Comparison of ENCODE assay signal across 22 mouse cellular contexts in genomic region chr3:116150056-116150632, GRCm38 (mm10). TPM values are rescaled to one million over a fixed set of nuclear protein-coding genes. Genes with fewer than 3 reads are reported as not detected.
DNase-seq lines count a peak whose midpoint lies in the region; ATAC-seq lines count a peak whose summit lies in the region.
"Had no signal": no experiment of that assay in that cellular context is flagged by ENCODE, and none has a peak within 500 bp of the region (broad histone marks: within the 10 kb centered on the region; RNA-seq: fewer than 3 reads in every experiment).

No protein-coding gene starts in this region.

- H3K9me3 ChIP-seq in hindbrain, embryonic 12.5 days (replicated peaks) = no peaks in the 10 kb centered on the region
- H3K9me3 ChIP-seq in hindbrain, embryonic 10.5 days = no peaks in the 10 kb centered on the region
- no peaks in the 10 kb centered on the region for H3K9me3 ChIP-seq in kidney, embryonic 16.5 days (ENCODE audit: low read length)
- H3K9me3 ChIP-seq in lung, embryonic 16.5 days (ENCODE audit: control insufficient read depth, low read length) = no peaks in the 10 kb centered on the region
- H3K9me3 ChIP-seq in intestine, embryonic 16.5 days (ENCODE audit: control insufficient read depth, low read length) = no peaks in the 10 kb centered on the region
- H3K9me3 ChIP-seq: embryonic facial prominence, embryonic 15.5 days; G1E; heart, embryonic 10.5 days; limb, embryonic 13.5 days; liver, embryonic 12.5 days; midbrain, embryonic 10.5 days had no signal

- DNase-seq in hindbrain, embryonic 10.5 days (ENCODE audit: low spot score) = no peak
- no peak for DNase-seq in kidney, adult 18-20 months
- no peak for DNase-seq in lung, postnatal 10 days
- DNase-seq in heart, adult 11 months = no peak
- DNase-seq: adrenal gland, postnatal 36 days; cerebellum, adult 9-10 months; gastrocnemius, adult 2 months; lung, adult 18-20 months had no signal

- no peak overlapping the region for H3K4me2 ChIP-seq in hindbrain, embryonic 12.5 days (replicated peaks)
- 0 out of 2 replicates have a peak overlapping the region, but pooled peaks have one; percentile 16 for H3K4me2 ChIP-seq in kidney, embryonic 16.5 days (replicated peaks; ENCODE audit: low read depth, low read length)
- H3K4me2 ChIP-seq in lung, embryonic 16.5 days (ENCODE audit: low read depth, low read length) = no peak overlapping the region
- H3K4me2 ChIP-seq in intestine, embryonic 16.5 days (ENCODE audit: low read depth, low read length) = no peak overlapping the region
- H3K4me2 ChIP-seq: embryonic facial prominence, embryonic 15.5 days; limb, embryonic 13.5 days; liver, embryonic 12.5 days had no signal

- H3K27ac ChIP-seq in hindbrain, embryonic 12.5 days = no peak overlapping the region
- no peak overlapping the region for H3K27ac ChIP-seq in hindbrain, embryonic 10.5 days
- no peak overlapping the region for H3K27ac ChIP-seq in kidney, embryonic 16.5 days (ENCODE audit: low read length)
- no peak overlapping the region for H3K27ac ChIP-seq in lung, embryonic 16.5 days (ENCODE audit: low read length)
- no peak overlapping the region for H3K27ac ChIP-seq in intestine, embryonic 16.5 days (ENCODE audit: low read length)
- H3K27ac ChIP-seq: embryonic facial prominence, embryonic 15.5 days; gastrocnemius, adult 2 months; heart, embryonic 10.5 days; layer of hippocampus, adult 2 months; limb, embryonic 13.5 days; liver, embryonic 12.5 days; midbrain, embryonic 10.5 days had no signal

- peak; percentile 40; the same call in 1 of the 2 replicates for ATAC-seq in hindbrain, embryonic 12.5 days (ENCODE audit: low FRiP score)
- peak; percentile 86 for ATAC-seq in kidney, embryonic 16.5 days (ENCODE audit: low FRiP score, low TSS enrichment)
- ATAC-seq in lung, embryonic 16.5 days (ENCODE audit: low read depth) = peak; percentile 57; the same call in 1 of the 2 replicates
- ATAC-seq in intestine, embryonic 16.5 days = 0 out of 2 replicates have a peak, but pooled peaks have one; percentile 40
- ATAC-seq: CD4-positive, CD25-positive, alpha-beta regulatory T cell, adult 4 months; forebrain, embryonic 14.5 days; liver, embryonic 12.5 days; Patski had no signal

- no peak overlapping the region for H3K9ac ChIP-seq in hindbrain, embryonic 12.5 days
- no peak overlapping the region for H3K9ac ChIP-seq in kidney, embryonic 16.5 days (replicated peaks; ENCODE audit: low read length)
- no peak overlapping the region for H3K9ac ChIP-seq in lung, embryonic 16.5 days (ENCODE audit: low read length)
- H3K9ac ChIP-seq in intestine, embryonic 16.5 days (ENCODE audit: low read depth, low read length) = no peak overlapping the region
- H3K9ac ChIP-seq: embryonic facial prominence, embryonic 15.5 days; limb, embryonic 13.5 days; liver, embryonic 12.5 days had no signal

- H3K36me3 ChIP-seq in hindbrain, embryonic 12.5 days = no peaks in the 10 kb centered on the region
- H3K36me3 ChIP-seq in hindbrain, embryonic 10.5 days = no peaks in the 10 kb centered on the region
- H3K36me3 ChIP-seq in kidney, embryonic 16.5 days (ENCODE audit: insufficient read depth, low read length) = no peaks in the 10 kb centered on the region
- no peaks in the 10 kb centered on the region for H3K36me3 ChIP-seq in lung, embryonic 16.5 days (ENCODE audit: control insufficient read depth, insufficient read depth, low read length)
- no peaks in the 10 kb centered on the region for H3K36me3 ChIP-seq in intestine, embryonic 16.5 days (ENCODE audit: control insufficient read depth, insufficient read depth, low read length)
- H3K36me3 ChIP-seq: embryonic facial prominence, embryonic 15.5 days; G1E; heart, embryonic 10.5 days; limb, embryonic 13.5 days; liver, embryonic 12.5 days; midbrain, embryonic 10.5 days had no signal

- 81% methylated on average over 13 of the region's 13 CpGs for WGBS in hindbrain, embryonic 12.5 days
- WGBS in hindbrain, embryonic 10.5 days = 84% methylated on average over 13 of the region's 13 CpGs
- WGBS in kidney, embryonic 16.5 days = 55% methylated on average over 13 of the region's 13 CpGs
- 56% methylated on average over 13 of the region's 13 CpGs for WGBS in lung, embryonic 16.5 days
- WGBS in intestine, embryonic 16.5 days = 64% methylated on average over 13 of the region's 13 CpGs

- H3K4me3 ChIP-seq in hindbrain, embryonic 12.5 days = no peak overlapping the region
- no peak overlapping the region for H3K4me3 ChIP-seq in hindbrain, embryonic 10.5 days
- no peak overlapping the region for H3K4me3 ChIP-seq in kidney, embryonic 16.5 days (ENCODE audit: low read length)
- no peak overlapping the region for H3K4me3 ChIP-seq in lung, embryonic 16.5 days (ENCODE audit: low read length)
- H3K4me3 ChIP-seq in intestine, embryonic 16.5 days (ENCODE audit: low read length) = no peak overlapping the region
- H3K4me3 ChIP-seq: embryonic facial prominence, embryonic 15.5 days; gastrocnemius, adult 2 months; heart, embryonic 10.5 days; layer of hippocampus, adult 2 months; limb, embryonic 13.5 days; liver, embryonic 12.5 days; midbrain, embryonic 10.5 days had no signal

- no peaks in the 10 kb centered on the region for H3K27me3 ChIP-seq in hindbrain, embryonic 12.5 days
- no peaks in the 10 kb centered on the region for H3K27me3 ChIP-seq in hindbrain, embryonic 10.5 days (ENCODE audit: insufficient read depth, poor library complexity, severe bottlenecking)
- no peaks in the 10 kb centered on the region for H3K27me3 ChIP-seq in kidney, embryonic 16.5 days (ENCODE audit: insufficient read depth, low read length)
- H3K27me3 ChIP-seq in lung, embryonic 16.5 days (ENCODE audit: control insufficient read depth, insufficient read depth, low read depth, low read length) = no peaks in the 10 kb centered on the region
- no peaks in the 10 kb centered on the region for H3K27me3 ChIP-seq in intestine, embryonic 16.5 days (replicated peaks; ENCODE audit: control insufficient read depth, insufficient read depth, low read length)
- H3K27me3 ChIP-seq: embryonic facial prominence, embryonic 15.5 days; limb, embryonic 13.5 days; liver, embryonic 12.5 days; Patski had no signal

- H3K4me1 ChIP-seq in hindbrain, embryonic 12.5 days = no peaks in the 10 kb centered on the region
- H3K4me1 ChIP-seq in hindbrain, embryonic 10.5 days (replicated peaks) = peaks cover 10% of the 10 kb centered on the region
- H3K4me1 ChIP-seq in kidney, embryonic 16.5 days (ENCODE audit: insufficient read depth, low read length) = 0 out of 2 replicates have a peak, but pooled peaks cover 3% of the 10 kb centered on the region
- no peaks in the 10 kb centered on the region; the same call in 1 of the 2 replicates for H3K4me1 ChIP-seq in lung, embryonic 16.5 days (replicated peaks; ENCODE audit: control insufficient read depth, insufficient read depth, low read length)
- H3K4me1 ChIP-seq in intestine, embryonic 16.5 days (ENCODE audit: control insufficient read depth, insufficient read depth, low read length) = no peaks in the 10 kb centered on the region
- H3K4me1 ChIP-seq: embryonic facial prominence, embryonic 15.5 days; limb, embryonic 13.5 days; liver, embryonic 12.5 days had no signal

RNA-seq across cellular contexts. Expression of gene Vcam1, which starts 20.7 kb away (rescaled TPM):
- 81.2 and 90.2 TPM in 2 replicates for polyA plus RNA-seq in hindbrain, embryonic 12.5 days (2016; fragmentation: Nextera tagmentation; extraction: Ambion mirVana)
- 33.1 and 55.1 TPM in 2 replicates for polyA plus RNA-seq in hindbrain, embryonic 10.5 days (2016; fragmentation: Nextera tagmentation; extraction: Ambion mirVana)
- polyA plus RNA-seq in kidney, embryonic 16.5 days (2015; fragmentation: Nextera tagmentation; extraction: Ambion mirVana) = 49.2 and 54.2 TPM in 2 replicates
- polyA plus RNA-seq in lung, embryonic 16.5 days (2015; fragmentation: Nextera tagmentation; extraction: Ambion mirVana) = 117 and 118 TPM in 2 replicates
- polyA plus RNA-seq in intestine, embryonic 16.5 days (2015; fragmentation: Nextera tagmentation; extraction: Ambion mirVana) = 17.9 and 19.3 TPM in 2 replicates
- polyA plus RNA-seq: G1E had no signal
